In the genomic region with DNA sequence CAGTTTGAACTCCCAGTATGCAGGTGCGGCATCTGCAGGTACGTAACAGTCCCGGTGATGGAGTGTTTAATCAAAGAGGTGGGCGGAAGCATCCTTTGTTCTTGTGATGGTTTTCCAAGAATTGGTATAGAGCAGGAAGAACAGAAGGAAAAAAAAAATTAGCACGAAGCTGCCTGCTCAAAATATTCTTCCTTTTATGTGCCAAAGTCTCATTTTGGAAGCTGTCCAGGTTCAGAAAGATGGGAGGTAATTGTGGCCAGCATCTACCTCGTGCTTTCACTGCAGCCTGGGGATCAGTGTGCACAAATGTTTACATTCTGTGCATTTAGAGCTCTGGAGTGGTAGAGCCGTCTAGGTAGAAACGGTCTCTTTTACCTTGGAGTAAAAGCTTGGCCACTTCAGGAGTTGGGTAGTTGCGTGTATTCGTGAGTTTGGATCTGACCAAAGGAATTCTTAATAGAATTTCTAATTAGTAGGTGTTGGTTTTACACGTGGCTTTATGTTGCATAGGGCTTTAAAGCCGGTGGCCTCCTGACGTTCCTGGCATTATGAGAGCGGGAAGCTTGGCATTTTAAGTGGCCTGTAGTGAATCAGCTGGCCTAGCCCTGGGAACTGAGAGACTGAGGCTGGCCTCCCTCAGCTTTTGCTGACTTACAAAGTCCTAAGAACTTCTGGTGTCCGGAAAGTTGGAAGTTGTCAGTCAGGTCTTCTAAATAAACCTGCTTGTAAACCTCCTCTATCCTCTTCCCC, we compare ENCODE assay signal across 9 mouse cellular contexts. TPM values are rescaled to one million over a fixed set of nuclear protein-coding genes. Genes with fewer than 3 reads are reported as not detected.
DNase-seq lines count a peak whose midpoint lies in the region; ATAC-seq and TF ChIP-seq lines count a peak whose summit lies in the region.
"Had no signal": no experiment of that assay in that cellular context is flagged by ENCODE, and none has a peak within 500 bp of the region (broad histone marks: within the 10 kb centered on the region; RNA-seq: fewer than 3 reads in every experiment).

No protein-coding gene starts in this region.

- H3K27ac ChIP-seq in lung, embryonic 14.5 days (ENCODE audit: low read depth): peak overlapping the region; percentile 50; the same call in 1 of the 2 replicates
- peak overlapping the region; percentile 99 for H3K27ac ChIP-seq in forebrain, embryonic 10.5 days
- H3K27ac ChIP-seq in limb, embryonic 10.5 days: no peak overlapping the region
- H3K27ac ChIP-seq in neural tube, embryonic 14.5 days (ENCODE audit: low read depth, low read length): peak overlapping the region; percentile 53

- H3K27me3 ChIP-seq in lung, embryonic 14.5 days (ENCODE audit: insufficient read depth, low read length): no peaks in the 10 kb centered on the region
- H3K27me3 ChIP-seq in forebrain, embryonic 10.5 days (ENCODE audit: poor library complexity, severe bottlenecking): peaks cover 1% of the 10 kb centered on the region
- no peaks in the 10 kb centered on the region for H3K27me3 ChIP-seq in limb, embryonic 10.5 days (ENCODE audit: low read depth, poor library complexity, severe bottlenecking)
- no peaks in the 10 kb centered on the region; the same call in 1 of the 2 replicates for H3K27me3 ChIP-seq in neural tube, embryonic 14.5 days (ENCODE audit: control insufficient read depth, insufficient read depth, low read length)

- no peak for ATAC-seq in lung, embryonic 14.5 days (ENCODE audit: insufficient read depth)
- ATAC-seq in neural tube, embryonic 14.5 days (ENCODE audit: low read depth): no peak

- peak overlapping the region; percentile 92 for H3K9ac ChIP-seq in lung, embryonic 14.5 days
- peak overlapping the region; percentile 93 for H3K9ac ChIP-seq in neural tube, embryonic 14.5 days (replicated peaks; ENCODE audit: low read depth, low read length)

- TF ChIP-seq CTCF in lung, embryonic 14.5 days (IDR thresholded peaks at IDR 0.05; ENCODE audit: low read depth): no peak

- H3K4me1 ChIP-seq in lung, embryonic 14.5 days (ENCODE audit: insufficient read depth): peaks cover 36% of the 10 kb centered on the region
- peaks cover 92% of the 10 kb centered on the region for H3K4me1 ChIP-seq in forebrain, embryonic 10.5 days
- H3K4me1 ChIP-seq in limb, embryonic 10.5 days: peaks cover 76% of the 10 kb centered on the region
- H3K4me1 ChIP-seq in neural tube, embryonic 14.5 days (ENCODE audit: control insufficient read depth, insufficient read depth, low read length): peaks cover 48% of the 10 kb centered on the region

- no peaks in the 10 kb centered on the region for H3K9me3 ChIP-seq in lung, embryonic 14.5 days (ENCODE audit: low read depth, low read length)
- H3K9me3 ChIP-seq in forebrain, embryonic 10.5 days: no peaks in the 10 kb centered on the region
- no peaks in the 10 kb centered on the region for H3K9me3 ChIP-seq in limb, embryonic 10.5 days (replicated peaks)
- no peaks in the 10 kb centered on the region for H3K9me3 ChIP-seq in neural tube, embryonic 14.5 days (ENCODE audit: control insufficient read depth, low read length)

- peak overlapping the region; percentile 85 for H3K4me3 ChIP-seq in lung, embryonic 14.5 days (ENCODE audit: low read depth, low read length)
- peak overlapping the region; percentile 67 for H3K4me3 ChIP-seq in forebrain, embryonic 10.5 days
- H3K4me3 ChIP-seq in limb, embryonic 10.5 days: peak overlapping the region; percentile 82; the same call in 1 of the 2 replicates
- peak overlapping the region; percentile 96 for H3K4me3 ChIP-seq in neural tube, embryonic 14.5 days (ENCODE audit: low read depth, low read length)

- H3K4me2 ChIP-seq in lung, embryonic 14.5 days: peak overlapping the region; percentile 96
- H3K4me2 ChIP-seq in neural tube, embryonic 14.5 days (ENCODE audit: low read depth, low read length): peak overlapping the region; percentile 67

- H3K36me3 ChIP-seq in lung, embryonic 14.5 days (ENCODE audit: insufficient read depth): peaks cover 47% of the 10 kb centered on the region
- peaks cover 47% of the 10 kb centered on the region for H3K36me3 ChIP-seq in forebrain, embryonic 10.5 days (replicated peaks)
- H3K36me3 ChIP-seq in limb, embryonic 10.5 days: peaks cover 46% of the 10 kb centered on the region
- H3K36me3 ChIP-seq in neural tube, embryonic 14.5 days (ENCODE audit: control insufficient read depth, insufficient read depth, low read length): peaks cover 36% of the 10 kb centered on the region

- WGBS in lung, embryonic 14.5 days: 34% methylated on average over 15 of the region's 15 CpGs
- WGBS in forebrain, embryonic 10.5 days: 42% methylated on average over 15 of the region's 15 CpGs
- 66% methylated on average over 15 of the region's 15 CpGs for WGBS in limb, embryonic 10.5 days
- 13% methylated on average over 15 of the region's 15 CpGs for WGBS in neural tube, embryonic 14.5 days

- peak; percentile 63 for DNase-seq in lung, embryonic 14.5 days
- DNase-seq in lung, postnatal 25 days (ENCODE audit: low spot score): no peak
- no peak for DNase-seq in forebrain, embryonic 10.5 days (ENCODE audit: extremely low spot score, low spot score)
- DNase-seq in limb, embryonic 10.5 days (ENCODE audit: low spot score): no peak
- DNase-seq in embryo, embryonic 10 days (ENCODE audit: low spot score): no peak
- DNase-seq in embryo, embryonic 10.5 days (ENCODE audit: low spot score): no peak
- no peak for DNase-seq in left cerebral cortex, adult 18-20 months (ENCODE audit: low spot score in 2 of 2)
- DNase-seq: cerebellum, postnatal 10 days had no signal

RNA-seq across cellular contexts. Expression of gene Enc1, which starts 3.2 kb away (rescaled TPM):
- 14.0 and 14.1 TPM in 2 replicates for polyA plus RNA-seq in lung, embryonic 14.5 days (2014; fragmentation: Nextera tagmentation; extraction: Ambion mirVana)
- polyA plus RNA-seq in forebrain, embryonic 10.5 days (2016; fragmentation: Nextera tagmentation; extraction: Ambion mirVana): 7.8 and 10.0 TPM in 2 replicates
- 2.5 and 4.3 TPM in 2 replicates for polyA plus RNA-seq in limb, embryonic 10.5 days (2016; fragmentation: Nextera tagmentation; extraction: Ambion mirVana)
- 72.3 and 94.5 TPM in 2 replicates for polyA plus RNA-seq in neural tube, embryonic 14.5 days (2014; fragmentation: Nextera tagmentation; extraction: Ambion mirVana)
- total RNA-seq in left cerebral cortex, adult 18-20 months (2021): 100 to 1,000 TPM; 640 to 678 TPM

RNA-seq across cellular contexts. Expression of gene Hexb, which starts 46.0 kb away (rescaled TPM):
- 22.9 and 26.4 TPM in 2 replicates for polyA plus RNA-seq in lung, embryonic 14.5 days (2014; fragmentation: Nextera tagmentation; extraction: Ambion mirVana)
- 18.4 and 20.5 TPM in 2 replicates for polyA plus RNA-seq in forebrain, embryonic 10.5 days (2016; fragmentation: Nextera tagmentation; extraction: Ambion mirVana)
- 15.2 and 18.2 TPM in 2 replicates for polyA plus RNA-seq in limb, embryonic 10.5 days (2016; fragmentation: Nextera tagmentation; extraction: Ambion mirVana)
- 48.2 and 54.1 TPM in 2 replicates for polyA plus RNA-seq in neural tube, embryonic 14.5 days (2014; fragmentation: Nextera tagmentation; extraction: Ambion mirVana)
- 100 to 1,000 TPM in 1 of 2 experiments, 10 to 100 TPM in 1; 99.4 to 107 TPM for total RNA-seq in left cerebral cortex, adult 18-20 months (2021)
